Mouse (Mus musculus) cerebellum, postnatal 4 days (tissue): ENCODE measurements at regions not wholly inside any gene's neighbourhood (a gene's known extent, or its start where the extent isn't known, plus 50 kb on each side); places are given as distances from the start of the nearest gene placed in this dataset.

ENCODE experiments used
- DNase-seq, 2 experiments: peaks; one replicate each; pipeline ENCODE4 v3.0.0; 2022; ENCODE audit warnings: low spot score in 2 of 2, mixed read lengths in 1 of 2

- DNase-seq: no peak
Measured at GRCm38 (mm10) chr6:120614526-120614925, 51.6 kb upstream of the Cecr2 start.

DNA sequence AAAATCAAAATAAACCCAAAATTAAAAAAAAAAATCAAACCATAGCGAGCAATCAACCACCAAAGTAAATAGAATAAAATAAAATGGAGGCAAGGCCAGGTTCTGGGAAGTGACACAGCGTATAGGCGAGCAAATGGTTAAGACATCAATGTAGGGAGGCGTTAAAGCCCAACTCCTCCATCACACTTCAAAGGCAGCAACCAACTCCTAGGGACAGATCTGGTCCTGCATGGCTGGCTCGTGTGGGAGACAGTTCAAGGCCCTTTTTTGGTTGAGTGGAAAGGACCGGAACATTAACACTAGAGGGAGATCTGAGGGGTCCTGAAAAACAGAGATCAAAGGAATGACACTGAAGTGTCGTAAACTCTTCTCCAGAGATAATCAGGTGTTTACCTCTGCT is 53.8 kb upstream of the Cecr2 start:
- no peak for DNase-seq

GRCm38 (mm10) chr6:120609858-120610257 is 56.3 kb upstream of the Cecr2 start:
- DNase-seq: no peak

DNA sequence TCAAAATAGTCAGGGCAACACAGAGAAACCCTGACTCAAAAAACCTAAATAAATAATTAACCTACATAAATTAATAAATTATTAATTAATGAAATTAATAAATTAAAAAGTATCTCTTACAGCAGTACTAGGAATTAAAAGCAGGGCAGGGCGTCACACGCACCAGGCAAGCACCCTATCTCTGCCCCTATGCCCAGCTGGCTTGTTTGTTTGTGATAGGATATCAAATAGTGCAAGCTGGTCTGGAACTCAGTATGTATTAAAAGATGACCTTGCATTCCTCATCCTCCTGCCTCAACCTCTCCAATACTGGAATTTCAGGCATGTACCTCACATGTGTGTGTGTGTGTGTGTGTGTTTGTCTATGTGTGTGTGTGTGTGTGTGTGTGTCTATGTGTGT is 60.7 kb upstream of the Cecr2 start:
- DNase-seq: no peak

DNA sequence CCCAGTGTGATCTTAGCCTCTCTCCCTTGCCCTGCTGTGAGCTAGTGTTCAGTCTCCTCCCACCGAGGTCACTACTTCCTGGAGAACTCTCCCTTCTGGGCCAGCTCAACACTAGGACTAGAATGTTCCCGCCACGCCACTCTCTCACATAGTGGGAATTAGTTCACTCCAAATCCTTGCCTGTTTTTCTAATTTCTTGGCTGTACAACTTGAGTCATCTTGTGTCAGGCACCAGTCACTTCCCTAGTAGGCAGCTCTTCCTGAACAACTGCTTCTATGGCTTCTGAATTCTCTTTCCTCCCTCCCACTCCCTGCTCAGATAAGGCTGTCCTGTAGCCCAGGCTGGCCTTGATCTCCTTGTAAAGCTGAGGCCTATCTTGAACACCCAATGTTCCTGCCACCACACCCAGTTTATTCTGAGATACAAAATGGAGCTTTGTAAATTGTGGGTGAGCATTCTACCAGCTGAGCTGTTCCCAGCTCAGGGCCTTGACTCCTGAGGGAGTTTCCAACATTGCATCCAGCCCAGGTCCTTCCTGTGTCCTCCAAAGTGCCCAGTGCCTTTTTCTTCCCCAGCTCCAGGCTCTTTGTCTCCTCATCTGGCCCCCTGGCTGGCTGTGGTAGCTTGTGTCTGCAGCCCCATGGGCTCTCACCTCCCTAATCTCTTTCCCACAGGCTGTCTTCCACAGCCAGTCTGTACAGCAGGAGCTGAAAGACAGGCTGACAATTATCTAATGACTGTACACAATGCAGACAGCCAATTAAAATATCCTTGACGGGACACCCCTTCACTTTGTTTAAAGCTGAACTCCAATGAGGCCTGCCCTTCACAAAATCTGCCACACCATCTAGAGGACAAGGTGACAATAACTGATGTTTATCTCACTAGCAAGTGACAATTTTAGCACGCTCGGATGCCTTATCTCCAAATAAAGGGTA is 61.9 kb upstream of the Cecr2 start:
- DNase-seq: no peak

DNA sequence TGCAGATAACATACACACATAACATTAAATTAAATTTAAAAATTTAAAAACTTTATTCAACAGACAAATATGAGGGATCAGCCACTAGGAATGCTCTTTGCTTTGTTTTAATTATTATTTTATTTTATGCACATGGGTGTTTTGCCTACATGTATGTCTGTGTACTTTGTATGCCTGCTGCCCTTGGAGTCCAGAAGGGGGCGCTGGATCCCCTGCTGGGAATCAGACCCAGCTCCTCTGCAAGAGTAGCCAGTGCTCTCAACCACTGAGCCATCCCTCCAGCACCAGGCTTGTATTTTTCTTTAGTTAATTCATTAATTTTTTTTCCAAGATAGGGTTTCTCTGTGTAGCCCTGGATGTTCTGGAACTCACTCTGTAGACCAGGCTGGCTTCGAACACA is 62.7 kb upstream of the Cecr2 start:
- DNase-seq: peak in 1 of 2 experiments; percentile 18

GRCm38 (mm10) chr6:120600376-120600775 is 65.8 kb upstream of the Cecr2 start:
- no peak for DNase-seq

DNA sequence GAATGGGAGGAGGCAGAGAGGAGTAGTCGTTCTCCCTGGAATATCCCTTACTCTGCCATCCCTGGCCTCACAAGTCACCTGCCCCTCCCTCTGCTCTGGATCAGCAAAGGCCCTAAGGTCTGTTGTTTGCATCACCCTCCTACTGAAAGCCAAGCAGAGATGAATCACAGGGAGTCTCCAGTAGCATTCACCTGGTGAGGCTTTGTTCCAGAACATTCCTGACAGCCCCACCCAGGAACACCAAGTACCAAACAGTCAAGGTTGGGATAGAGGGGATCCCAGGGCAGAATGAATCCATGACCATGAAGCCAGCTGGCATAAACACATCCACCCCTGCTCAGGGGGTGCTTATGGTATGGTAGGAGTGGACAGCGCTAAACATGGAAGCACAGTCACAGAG is 67.4 kb upstream of the Hdhd5 start:
- no peak for DNase-seq

DNA sequence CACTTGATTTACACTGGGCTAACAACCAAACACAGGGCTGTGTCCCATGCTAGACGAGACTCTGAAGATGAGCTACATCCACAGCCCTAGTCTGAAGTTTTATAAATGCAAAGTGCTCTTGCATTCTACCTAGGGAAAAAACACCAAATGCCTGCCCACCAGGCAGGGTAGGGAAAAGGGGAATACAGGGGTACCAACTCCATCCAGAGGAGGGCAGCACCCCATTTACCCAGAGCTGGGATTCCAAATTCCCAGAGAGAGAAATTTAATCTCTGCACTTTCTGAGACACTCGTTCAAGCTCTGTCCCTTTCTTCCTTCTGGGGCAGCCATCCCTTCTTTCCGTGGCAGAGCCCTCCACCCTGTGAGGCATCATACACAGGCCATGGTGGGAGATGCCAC is 66.8 kb upstream of the Hdhd5 start:
- DNase-seq: no peak

GRCm38 (mm10) chr6:120596717-120597116 is 65.6 kb upstream of the Hdhd5 start:
- no peak for DNase-seq

- no peak for DNase-seq
Measured at GRCm38 (mm10) chr6:120594463-120594862, 63.3 kb upstream of the Hdhd5 start.

DNA sequence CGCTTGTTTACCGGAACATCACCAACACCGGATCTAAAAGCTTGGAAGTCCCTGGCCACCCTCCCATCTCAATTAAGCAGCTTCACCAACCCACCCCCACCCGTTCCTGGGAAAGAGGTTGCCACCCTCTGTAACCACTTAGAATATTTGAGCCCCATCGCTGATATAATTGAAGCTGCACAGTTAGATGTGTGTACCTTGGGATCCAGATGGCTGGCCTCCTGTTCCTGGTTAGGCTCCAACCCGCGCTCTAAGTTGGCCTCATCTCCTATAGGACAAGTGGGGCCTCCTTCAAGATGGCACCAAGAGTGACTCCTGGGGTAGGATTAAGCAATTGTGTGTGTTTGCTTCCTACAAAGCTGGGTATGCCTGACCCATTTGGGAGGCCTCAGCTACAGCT is 61.6 kb upstream of the Hdhd5 start:
- peak in 1 of 2 experiments; percentile 43 for DNase-seq

- peak; percentile 26 to 31 for DNase-seq
Measured at GRCm38 (mm10) chr6:120592031-120592681, 61.0 kb upstream of the Hdhd5 start.

DNA sequence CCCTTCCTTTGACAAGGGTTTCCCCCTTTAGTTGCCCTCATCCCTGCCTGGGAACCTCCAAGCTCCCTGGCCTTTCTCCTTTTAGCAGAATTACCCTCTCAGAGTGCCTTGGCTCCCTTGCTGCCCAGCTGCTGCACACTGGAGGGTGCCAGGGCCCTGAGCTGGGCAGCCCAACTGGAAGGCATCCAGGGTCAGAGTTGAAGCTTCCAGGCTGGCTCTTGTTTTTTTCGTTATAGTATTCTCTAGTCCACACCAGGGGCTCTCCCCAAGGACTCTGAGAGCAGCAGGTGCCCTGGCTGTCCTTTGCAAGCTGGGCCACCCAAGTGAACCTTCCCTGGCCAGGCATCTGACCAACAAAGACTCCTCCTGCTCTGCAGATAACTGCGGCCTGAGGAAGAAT is 59.1 kb upstream of the Hdhd5 start:
- no peak for DNase-seq

DNA sequence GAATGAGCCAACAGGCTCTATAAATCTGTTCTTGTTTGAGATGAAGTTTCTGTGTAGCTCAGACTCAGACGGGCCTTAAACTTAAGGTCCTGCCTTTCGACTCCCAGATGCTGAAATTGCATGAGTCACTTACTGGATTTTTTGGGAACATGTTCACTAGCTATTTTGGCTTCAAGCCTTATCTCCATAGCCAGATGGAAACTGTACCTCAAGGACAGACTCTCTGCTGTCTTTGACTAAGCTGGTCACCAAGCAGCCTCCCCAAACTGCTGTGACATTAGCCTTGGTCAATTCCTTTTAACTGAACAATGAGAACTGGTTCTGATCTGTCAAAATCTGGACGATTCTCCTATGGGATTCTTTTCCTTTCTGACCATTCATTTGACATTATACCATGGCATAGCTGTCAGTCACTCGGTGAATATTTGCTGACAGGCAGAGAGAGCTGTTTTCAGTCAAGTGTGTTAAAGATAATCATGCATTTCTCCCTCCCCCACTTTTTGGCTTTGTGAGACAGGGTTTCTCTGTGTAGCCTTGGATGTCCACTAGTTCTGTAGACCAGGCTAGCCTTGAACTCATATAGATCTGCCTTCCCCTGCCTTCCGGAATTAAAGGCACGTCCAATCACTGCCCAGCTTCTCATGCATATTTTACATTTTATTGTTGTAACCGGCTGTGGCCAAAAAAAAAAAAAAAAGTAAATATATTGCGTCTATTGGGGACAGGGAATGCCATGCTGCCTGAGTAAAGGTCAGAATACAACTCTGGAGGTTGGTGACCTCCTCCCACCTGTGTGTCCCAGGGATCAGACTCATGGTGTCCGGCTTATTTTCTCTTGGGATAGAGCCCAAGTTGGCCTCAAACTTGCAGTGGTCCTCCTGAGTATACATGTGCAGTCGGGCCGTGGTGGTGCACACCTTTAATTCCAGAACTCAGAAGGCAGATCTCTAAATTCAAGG is 57.9 kb upstream of the Hdhd5 start:
- DNase-seq: no peak

GRCm38 (mm10) chr6:120585941-120586280 is 54.8 kb upstream of the Hdhd5 start:
- DNase-seq: no peak

GRCm38 (mm10) chr6:120585118-120585940 is 54.2 kb upstream of the Hdhd5 start:
- DNase-seq: no peak

GRCm38 (mm10) chr6:120581748-120582147 is 50.6 kb upstream of the Hdhd5 start:
- no peak for DNase-seq
